Mouse (Mus musculus) intestine, embryonic 16.5 days (tissue): ENCODE data around the gene C2cd4d. TPM values are rescaled to one million over a fixed set of nuclear protein-coding genes. Genes with fewer than 3 reads are reported as not detected.

ENCODE experiments used
- ATAC-seq: fragments of 200-750 bp; cut with Nextera tagmentation; 2 replicates; pipeline ENCODE4 v1.8.0; 2017; ENCODE audit warnings: moderate TSS enrichment, moderate library complexity
- H3K27ac ChIP-seq: fragments of 300-500 bp; sonication (generic); 2 replicates; pipeline ENCODE4 v1.5.1; 2014; ENCODE audit warnings: mild to moderate bottlenecking, low read length
- H3K27me3 ChIP-seq: fragments of 300-500 bp; sonication (generic); replicated peaks from 2 replicates; pipeline ENCODE4 v1.6.1; 2014; ENCODE audit warnings: low read length, control low read depth, mixed read lengths; ENCODE audit not compliant: control insufficient read depth, insufficient read depth
- H3K36me3 ChIP-seq: fragments of 300-500 bp; sonication (generic); 2 replicates; pipeline ENCODE4 v1.6.1; 2014; ENCODE audit warnings: low read length, control low read depth; ENCODE audit not compliant: control insufficient read depth, insufficient read depth
- H3K4me1 ChIP-seq: fragments of 300-500 bp; sonication (generic); 2 replicates; pipeline ENCODE4 v1.6.1; 2014; ENCODE audit warnings: low read length, control low read depth, mixed read lengths; ENCODE audit not compliant: control insufficient read depth, insufficient read depth
- H3K4me2 ChIP-seq: fragments of 300-500 bp; sonication (generic); 2 replicates; pipeline ENCODE4 v1.6.1; 2014; ENCODE audit warnings: low read depth, low read length, control low read depth
- H3K4me3 ChIP-seq: fragments of 300-500 bp; sonication (generic); 2 replicates; pipeline ENCODE4 v1.5.1; 2014; ENCODE audit warnings: mild to moderate bottlenecking, low read length
- H3K9ac ChIP-seq: fragments of 300-500 bp; sonication (generic); 2 replicates; pipeline ENCODE4 v1.6.1; 2014; ENCODE audit warnings: low read depth, low read length
- H3K9me3 ChIP-seq: fragments of 300-500 bp; sonication (generic); 2 replicates; pipeline ENCODE4 v1.6.1; 2016; ENCODE audit warnings: low read length, control low read depth; ENCODE audit not compliant: control insufficient read depth
- WGBS: fragments of 180-500 bp; shearing (Covaris S2); extraction: QIAGEN DNeasy Blood & Tissue Kit; methylation state at CpG from one replicate; pipeline ENCODE4 v1.1.7; 2014; 5-methylcytosine and 5-hydroxymethylcytosine counted together
- polyA plus RNA-seq: library from polyadenylated mRNA; unstranded; fragments of >200 nt; fragmentation: Nextera tagmentation; extraction: Ambion mirVana; gene quantifications from 2 replicates; pipeline ENCODE4 v1.2.1, GENCODE M21; 2015

The C2cd4d gene
- polyA plus RNA-seq, 1 experiment from 2014 or later: 0.71 TPM

- 6% methylated on average over 88 of the region's 97 CpGs for WGBS
- Histone ChIP-seq H3K27me3 (peaks cover 4% of the 10 kb centered on the region; the same call in 1 of the 2 replicates), H3K4me1 (peaks cover 7% of the 10 kb centered on the region), H3K27ac (no peak overlapping the region), H3K9me3 (no peaks in the 10 kb centered on the region), H3K36me3 (no peaks in the 10 kb centered on the region), H3K9ac (peak overlapping the region; percentile 82), H3K4me3 (peak overlapping the region; percentile 60), H3K4me2 (peak overlapping the region; percentile 93)
- peak; percentile 63 for ATAC-seq
Observed at GRCm38 (mm10) chr3:94363291-94364153, 1.3 kb downstream of the C2cd4d start.

GRCm38 (mm10) chr3:94364154-94364526 is 1.9 kb downstream of the C2cd4d start:
- no peaks in the 10 kb centered on the region for H3K9me3 ChIP-seq
- H3K27ac ChIP-seq: no peak overlapping the region
- WGBS: 4% methylated on average over 23 of the region's 23 CpGs
- H3K9ac ChIP-seq: peak overlapping the region; percentile 82
- H3K27me3 ChIP-seq: peaks cover 4% of the 10 kb centered on the region; the same call in 1 of the 2 replicates
- H3K4me3 ChIP-seq: peak overlapping the region; percentile 60
- peak overlapping the region; percentile 93 for H3K4me2 ChIP-seq
- peak; percentile 27 for ATAC-seq
- H3K36me3 ChIP-seq: no peaks in the 10 kb centered on the region
- peaks cover 7% of the 10 kb centered on the region for H3K4me1 ChIP-seq

- Histone ChIP-seq H3K27ac (0 out of 2 replicates have a peak overlapping the region, but pooled peaks have one; percentile 9), H3K27me3 (peaks cover 4% of the 10 kb centered on the region; the same call in 1 of the 2 replicates), H3K36me3 (no peaks in the 10 kb centered on the region), H3K4me1 (peaks cover 12% of the 10 kb centered on the region), H3K9ac (no peak overlapping the region), H3K4me3 (no peak overlapping the region), H3K4me2 (no peak overlapping the region), H3K9me3 (no peaks in the 10 kb centered on the region)
- ATAC-seq: peak; percentile 55
- 15% methylated on average over 3 of the region's 3 CpGs for WGBS
Observed at GRCm38 (mm10) chr3:94366761-94367160, 4.5 kb downstream of the C2cd4d start.

- no peak for ATAC-seq
- Histone ChIP-seq H3K27me3 (peaks cover 4% of the 10 kb centered on the region; the same call in 1 of the 2 replicates), H3K27ac (peak overlapping the region; percentile 9; the same call in 1 of the 2 replicates), H3K9me3 (no peaks in the 10 kb centered on the region), H3K4me1 (peaks cover 17% of the 10 kb centered on the region), H3K4me2 (no peak overlapping the region), H3K4me3 (no peak overlapping the region), H3K36me3 (no peaks in the 10 kb centered on the region), H3K9ac (no peak overlapping the region)
- 62% methylated on average over 6 of the region's 6 CpGs for WGBS
Observed at GRCm38 (mm10) chr3:94367511-94367910, 5.3 kb downstream of the C2cd4d start.

GRCm38 (mm10) chr3:94368631-94369030 is 6.4 kb downstream of the C2cd4d start:
- H3K27me3 ChIP-seq: 0 out of 2 replicates have a peak, but pooled peaks cover 4% of the 10 kb centered on the region
- no peak overlapping the region for H3K27ac ChIP-seq
- no peak overlapping the region for H3K4me2 ChIP-seq
- no peaks in the 10 kb centered on the region for H3K9me3 ChIP-seq
- no peak overlapping the region for H3K9ac ChIP-seq
- H3K36me3 ChIP-seq: no peaks in the 10 kb centered on the region
- no peak overlapping the region for H3K4me3 ChIP-seq
- WGBS: 67% methylated on average over 6 of the region's 6 CpGs
- H3K4me1 ChIP-seq: peaks cover 19% of the 10 kb centered on the region
- no peak for ATAC-seq

- Histone ChIP-seq H3K9ac (no peak overlapping the region), H3K4me1 (peaks cover 28% of the 10 kb centered on the region), H3K4me3 (no peak overlapping the region), H3K27ac (no peak overlapping the region), H3K27me3 (0 out of 2 replicates have a peak, but pooled peaks cover under 1% of the 10 kb centered on the region), H3K9me3 (no peaks in the 10 kb centered on the region), H3K4me2 (no peak overlapping the region), H3K36me3 (no peaks in the 10 kb centered on the region)
- WGBS: 52% methylated on average over 2 of the region's 2 CpGs
- no peak for ATAC-seq
Observed at GRCm38 (mm10) chr3:94369709-94370108, 7.5 kb downstream of the C2cd4d start.

GRCm38 (mm10) chr3:94371637-94372036 is 9.4 kb downstream of the C2cd4d start:
- peak overlapping the region; percentile 42 for H3K4me2 ChIP-seq
- no peaks in the 10 kb centered on the region for H3K27me3 ChIP-seq
- no peaks in the 10 kb centered on the region for H3K36me3 ChIP-seq
- WGBS: 7% methylated on average over 11 of the region's 11 CpGs
- H3K27ac ChIP-seq: peak overlapping the region; percentile 58
- 0 out of 2 replicates have a peak overlapping the region, but pooled peaks have one; percentile 18 for H3K4me3 ChIP-seq
- H3K9ac ChIP-seq: peak overlapping the region; percentile 41; the same call in 1 of the 2 replicates
- peak; percentile 67 for ATAC-seq
- H3K9me3 ChIP-seq: no peaks in the 10 kb centered on the region
- peaks cover 28% of the 10 kb centered on the region for H3K4me1 ChIP-seq

- Histone ChIP-seq H3K4me1 (peaks cover 28% of the 10 kb centered on the region), H3K27ac (peak overlapping the region; percentile 43; the same call in 1 of the 2 replicates)
Observed at GRCm38 (mm10) chr3:94372038-94372437, 9.8 kb downstream of the C2cd4d start.

GRCm38 (mm10) chr3:94372641-94373040 is 10.4 kb downstream of the C2cd4d start, which contains the start of gene Rorc:
Gene Rorc, plus strand, starts transcription at chr3:94372794.
- H3K4me2 ChIP-seq: peak within 1 kb of the TSS; percentile 53
- WGBS: 15% methylated on average over 5 of the region's 5 CpGs
- H3K4me1 ChIP-seq: peaks cover 30% of the 10 kb centered on the region
- no peaks in the 10 kb centered on the region for H3K27me3 ChIP-seq
- ATAC-seq: peak; percentile 58
- H3K9me3 ChIP-seq: no peaks in the 10 kb centered on the region
- H3K27ac ChIP-seq: peak within 1 kb of the TSS; percentile 52
- H3K4me3 ChIP-seq: peak within 1 kb of the TSS; percentile 44
- H3K36me3 ChIP-seq: no peaks in the 10 kb centered on the region
- H3K9ac ChIP-seq: peak within 1 kb of the TSS; percentile 50

More at GRCm38 (mm10) chr3:94372038-94372437, 9.8 kb downstream of the C2cd4d start:
- WGBS: 0% methylated on average over 3 of the region's 3 CpGs
- ATAC-seq: no peak
- Histone ChIP-seq H3K36me3 (no peaks in the 10 kb centered on the region), H3K27me3 (no peaks in the 10 kb centered on the region), H3K9ac (peak overlapping the region; percentile 41; the same call in 1 of the 2 replicates), H3K4me2 (peak overlapping the region; percentile 42), H3K4me3 (no peak overlapping the region), H3K9me3 (no peaks in the 10 kb centered on the region)
